Mouse (Mus musculus) T-helper 17 cell (primary cell): ENCODE data around the gene Fli1.

ENCODE experiments used
- in situ Hi-C, 2 experiments: fragments of 300-600 bp; cut with MboI, MseI; formaldehyde crosslinking; loops; 1 replicate in 1 of 2; 2 replicates in 1 of 2; pipeline ENCODE4 v1.15.1; 2025; ENCODE audit warnings: high pct_unique_total_duplicates in 2 of 2

The Fli1 gene

GRCm38 (mm10) chr9:32506866-32507861 is 35.5 kb downstream of the Fli1 start:
- in situ Hi-C loops = loop anchor here (5.0 to 25.0 kb wide), 6 partner anchors 188 to 1220 kb away; partner anchors contain the start of gene Prdm10 (in 2 of the 2)

GRCm38 (mm10) chr9:32506161-32506560 is 36.5 kb downstream of the Fli1 start:
- in situ Hi-C loops = loop anchor here (5.0 to 25.0 kb wide), 6 partner anchors 189 to 1219 kb away; partner anchors contain the start of gene Prdm10 (in 2 of the 2)

GRCm38 (mm10) chr9:32505460-32506075 is 37.1 kb downstream of the Fli1 start:
- in situ Hi-C loops = loop anchor here (5.0 to 25.0 kb wide), 6 partner anchors 189 to 1218 kb away; partner anchors contain the start of gene Prdm10 (in 2 of the 2)

- in situ Hi-C loops = loop anchor here (5.0 to 25.0 kb wide), 7 partner anchors 33 to 1217 kb away; partner anchors contain the start of genes Prdm10 (in 2 of the 2) and Fli1 (in 1 of the 2)
These were observed 38.6 kb downstream of the Fli1 start for GRCm38 (mm10) chr9:32503995-32504451.

- in situ Hi-C loops = loop anchor here (5.0 to 25.0 kb wide), 7 partner anchors 34 to 1216 kb away; partner anchors contain the start of genes Prdm10 (in 2 of the 2) and Fli1 (in 1 of the 2)
These were observed 39.2 kb downstream of the Fli1 start for GRCm38 (mm10) chr9:32503423-32503822.

- in situ Hi-C loops = loop anchor here (5.0 to 25.0 kb wide), 7 partner anchors 35 to 1215 kb away; partner anchors contain the start of genes Prdm10 (in 2 of the 2) and Fli1 (in 1 of the 2)
These were observed 40.2 kb downstream of the Fli1 start for GRCm38 (mm10) chr9:32502256-32503010.

GRCm38 (mm10) chr9:32500886-32501285 is 41.8 kb downstream of the Fli1 start:
- in situ Hi-C loops = loop anchor here (5.0 to 25.0 kb wide), 7 partner anchors 36 to 1214 kb away; partner anchors contain the start of genes Prdm10 (in 2 of the 2) and Fli1 (in 1 of the 2)

GRCm38 (mm10) chr9:32500063-32500462 is 42.6 kb downstream of the Fli1 start:
- in situ Hi-C loops = loop anchor here (5.0 to 25.0 kb wide), 7 partner anchors 37 to 1213 kb away; partner anchors contain the start of genes Prdm10 (in 2 of the 2) and Fli1 (in 1 of the 2)

GRCm38 (mm10) chr9:32499469-32499868 is 43.2 kb downstream of the Fli1 start:
- in situ Hi-C loops = loop anchor here in 1 of 2 experiments (10.0 kb wide), 1 partner anchor 1475 kb away; no protein-coding TSS in a partner anchor

- in situ Hi-C loops = loop anchor here in 1 of 2 experiments (10.0 kb wide), 1 partner anchor 1471 kb away; no protein-coding TSS in a partner anchor
These were observed 47.0 kb downstream of the Fli1 start for GRCm38 (mm10) chr9:32495643-32495997.

- in situ Hi-C loops = loop anchor here in 1 of 2 experiments (10.0 kb wide), 1 partner anchor 1470 kb away; no protein-coding TSS in a partner anchor
These were observed 47.6 kb downstream of the Fli1 start for GRCm38 (mm10) chr9:32494891-32495642.

GRCm38 (mm10) chr9:32493588-32494423 is 48.9 kb downstream of the Fli1 start:
- in situ Hi-C loops = loop anchor here in 1 of 2 experiments (10.0 kb wide), 1 partner anchor 1469 kb away; no protein-coding TSS in a partner anchor

GRCm38 (mm10) chr9:32492753-32493152 is 49.9 kb downstream of the Fli1 start:
- in situ Hi-C loops = loop anchor here in 1 of 2 experiments (10.0 kb wide), 1 partner anchor 1468 kb away; no protein-coding TSS in a partner anchor

GRCm38 (mm10) chr9:32491484-32491883 is 51.2 kb downstream of the Fli1 start:
- in situ Hi-C loops = loop anchor here in 1 of 2 experiments (10.0 kb wide), 1 partner anchor 1467 kb away; no protein-coding TSS in a partner anchor

GRCm38 (mm10) chr9:32489794-32490358 is 52.8 kb downstream of the Fli1 start:
- in situ Hi-C loops = loop anchor here in 1 of 2 experiments (10.0 kb wide), 1 partner anchor 1465 kb away; no protein-coding TSS in a partner anchor

- in situ Hi-C loops = no loop called here
These were observed 53.3 kb downstream of the Fli1 start for GRCm38 (mm10) chr9:32489315-32489714.

GRCm38 (mm10) chr9:32488627-32489026 is 54.0 kb downstream of the Fli1 start:
- in situ Hi-C loops = no loop called here

GRCm38 (mm10) chr9:32487823-32488222 is 54.8 kb downstream of the Fli1 start:
- in situ Hi-C loops = no loop called here
